In genomic region chr11:6026361-6026760, GRCm38 (mm10) we compare ENCODE assay signal across 9 mouse cellular contexts. TPM values are rescaled to one million over a fixed set of nuclear protein-coding genes. Genes with fewer than 3 reads are reported as not detected.
DNase-seq lines count a peak whose midpoint lies in the region; ATAC-seq and TF ChIP-seq lines count a peak whose summit lies in the region.
"Had no signal": no experiment of that assay in that cellular context is flagged by ENCODE, and none has a peak within 500 bp of the region (broad histone marks: within the 10 kb centered on the region; RNA-seq: fewer than 3 reads in every experiment).

No protein-coding gene starts in this region.

- ATAC-seq in forebrain, embryonic 13.5 days, result peak; percentile 34; the same call in 1 of the 2 replicates
- ATAC-seq in forebrain, embryonic 11.5 days (replicated peaks; ENCODE audit: low FRiP score), result no peak
- ATAC-seq in liver, embryonic 14.5 days (ENCODE audit: insufficient read depth), result no peak
- no peak for ATAC-seq in liver, embryonic 12.5 days

- no peaks in the 10 kb centered on the region for H3K27me3 ChIP-seq in forebrain, embryonic 13.5 days
- H3K27me3 ChIP-seq in forebrain, embryonic 11.5 days (ENCODE audit: control insufficient read depth, insufficient read depth, low read length), result no peaks in the 10 kb centered on the region
- H3K27me3 ChIP-seq in liver, embryonic 14.5 days (ENCODE audit: control insufficient read depth, insufficient read depth, low read length), result no peaks in the 10 kb centered on the region
- H3K27me3 ChIP-seq in liver, embryonic 12.5 days (replicated peaks), result no peaks in the 10 kb centered on the region; the same call in 1 of the 2 replicates
- H3K27me3 ChIP-seq: limb, embryonic 13.5 days had no signal

- H3K36me3 ChIP-seq in forebrain, embryonic 13.5 days (ENCODE audit: poor library complexity, severe bottlenecking), result no peaks in the 10 kb centered on the region
- H3K36me3 ChIP-seq in forebrain, embryonic 11.5 days (ENCODE audit: control insufficient read depth, insufficient read depth, low read length), result no peaks in the 10 kb centered on the region
- H3K36me3 ChIP-seq in liver, embryonic 14.5 days (replicated peaks; ENCODE audit: control insufficient read depth, insufficient read depth, low read depth), result no peaks in the 10 kb centered on the region
- H3K36me3 ChIP-seq in liver, embryonic 12.5 days, result no peaks in the 10 kb centered on the region
- H3K36me3 ChIP-seq: limb, embryonic 13.5 days had no signal

- H3K27ac ChIP-seq in forebrain, embryonic 13.5 days, result no peak overlapping the region
- no peak overlapping the region for H3K27ac ChIP-seq in forebrain, embryonic 11.5 days (ENCODE audit: low read depth, low read length)
- H3K27ac ChIP-seq in liver, embryonic 14.5 days, result no peak overlapping the region
- H3K27ac ChIP-seq in liver, embryonic 12.5 days, result no peak overlapping the region
- H3K27ac ChIP-seq: limb, embryonic 13.5 days had no signal

- H3K4me2 ChIP-seq in forebrain, embryonic 13.5 days, result no peak overlapping the region
- no peak overlapping the region for H3K4me2 ChIP-seq in forebrain, embryonic 11.5 days (ENCODE audit: low read depth, low read length, severe bottlenecking)
- H3K4me2 ChIP-seq in liver, embryonic 14.5 days (ENCODE audit: low read depth), result no peak overlapping the region
- H3K4me2 ChIP-seq in liver, embryonic 12.5 days, result no peak overlapping the region
- H3K4me2 ChIP-seq: limb, embryonic 13.5 days had no signal

- no peak for DNase-seq in forebrain, embryonic 11.5 days (ENCODE audit: low spot score)
- no peak for DNase-seq in liver, embryonic 14.5 days (ENCODE audit: low read depth in 3 of 3, low spot score in 3 of 3)
- peak; percentile 63 to 80 for DNase-seq in adrenal gland, postnatal 36 days
- peak; percentile 52 to 72 for DNase-seq in heart, postnatal 14 days
- DNase-seq in naive thymus-derived CD4-positive, alpha-beta T cell, adult 2 months (ENCODE audit: low read depth), result peak; percentile 72
- DNase-seq in embryo, embryonic 11 days, result no peak

- H3K4me3 ChIP-seq in forebrain, embryonic 13.5 days, result no peak overlapping the region
- no peak overlapping the region for H3K4me3 ChIP-seq in forebrain, embryonic 11.5 days (ENCODE audit: low read depth, low read length)
- H3K4me3 ChIP-seq in liver, embryonic 14.5 days (ENCODE audit: insufficient read depth in 1 of 2, low read depth in 2 of 2, low read length in 2 of 2), result no peak overlapping the region
- H3K4me3 ChIP-seq in liver, embryonic 12.5 days, result no peak overlapping the region
- H3K4me3 ChIP-seq: limb, embryonic 13.5 days had no signal

- peak; percentile 55 for TF ChIP-seq CTCF in liver, embryonic 14.5 days (IDR thresholded peaks at IDR 0.05; ENCODE audit: low read depth)

- H3K9ac ChIP-seq in forebrain, embryonic 13.5 days, result no peak overlapping the region
- H3K9ac ChIP-seq in forebrain, embryonic 11.5 days (ENCODE audit: low read length), result no peak overlapping the region
- no peak overlapping the region for H3K9ac ChIP-seq in liver, embryonic 14.5 days (replicated peaks)
- H3K9ac ChIP-seq in liver, embryonic 12.5 days, result no peak overlapping the region
- H3K9ac ChIP-seq: limb, embryonic 13.5 days had no signal

- H3K4me1 ChIP-seq in forebrain, embryonic 13.5 days, result peaks cover 10% of the 10 kb centered on the region; the same call in 1 of the 2 replicates
- H3K4me1 ChIP-seq in forebrain, embryonic 11.5 days (replicated peaks; ENCODE audit: control insufficient read depth, insufficient read depth, low read length), result no peaks in the 10 kb centered on the region
- H3K4me1 ChIP-seq in liver, embryonic 14.5 days (replicated peaks; ENCODE audit: control insufficient read depth in 2 of 2, insufficient read depth in 2 of 2, low read length in 1 of 2), result peaks cover 0 to 2% of the 10 kb centered on the region in 2 experiments; a peak in 1 of 4 replicates
- H3K4me1 ChIP-seq in liver, embryonic 12.5 days, result 0 out of 2 replicates have a peak, but pooled peaks cover 6% of the 10 kb centered on the region
- H3K4me1 ChIP-seq: limb, embryonic 13.5 days had no signal

- TF ChIP-seq EP300 in liver, embryonic 14.5 days (IDR thresholded peaks at IDR 0.05; ENCODE audit: low read depth), result no peak

- 74% methylated on average over 1 of the region's 1 CpGs for WGBS in forebrain, embryonic 13.5 days
- WGBS in forebrain, embryonic 11.5 days, result 70% methylated on average over 1 of the region's 1 CpGs
- WGBS in liver, embryonic 14.5 days (ENCODE audit: insufficient replicate concordance), result 42% methylated on average over 1 of the region's 1 CpGs
- 40% methylated on average over 1 of the region's 1 CpGs for WGBS in liver, embryonic 12.5 days (ENCODE audit: insufficient replicate concordance)

- intact Hi-C loops in heart, postnatal 14 days (cut with DNase I), result loop anchor here (1.0 kb wide), 1 partner anchor 30 kb away; no protein-coding TSS in a partner anchor

- no peaks in the 10 kb centered on the region for H3K9me3 ChIP-seq in forebrain, embryonic 13.5 days (replicated peaks)
- H3K9me3 ChIP-seq in forebrain, embryonic 11.5 days (ENCODE audit: control insufficient read depth, low read length), result no peaks in the 10 kb centered on the region
- H3K9me3 ChIP-seq in liver, embryonic 14.5 days (ENCODE audit: control insufficient read depth, low read length), result no peaks in the 10 kb centered on the region
- H3K9me3 ChIP-seq in liver, embryonic 12.5 days (replicated peaks), result no peaks in the 10 kb centered on the region
- H3K9me3 ChIP-seq: limb, embryonic 13.5 days had no signal

RNA-seq across cellular contexts. Expression of gene Camk2b, which starts 39.8 kb away (rescaled TPM):
- polyA plus RNA-seq in forebrain, embryonic 13.5 days (2015; fragmentation: Nextera tagmentation; extraction: Ambion mirVana), result 26.1 and 32.8 TPM in 2 replicates
- 1.0 and 1.8 TPM in 2 replicates for polyA plus RNA-seq in forebrain, embryonic 11.5 days (2014; fragmentation: Nextera tagmentation; extraction: Ambion mirVana)
- polyA plus RNA-seq in liver, embryonic 14.5 days (2012; rRNA removed), result 0.40 and 0.63 TPM in 2 replicates
- 0.40 and 0.55 TPM in 2 replicates for polyA plus RNA-seq in liver, embryonic 14.5 days (2014; fragmentation: Nextera tagmentation; extraction: Ambion mirVana)
- polyA plus RNA-seq in liver, embryonic 12.5 days (2016; fragmentation: Nextera tagmentation; extraction: Ambion mirVana), result 0.19 and 0.43 TPM in 2 replicates
- 10 to 100 TPM in 1 of 2 experiments, 1 to 10 TPM in 1; 7.8 to 14.5 TPM for total RNA-seq in adrenal gland, postnatal 36 days (2021)
- 1 to 10 TPM; 8.6 TPM for total RNA-seq in heart, postnatal 14 days (2021)

Comparison
In these comparisons a context has a peak if more than half of its experiments do, and no peak if none do; other contexts are left out.
1. DNase-seq: peak in adrenal gland, postnatal 36 days (2 of 2), heart, postnatal 14 days (2 of 2) and naive thymus-derived CD4-positive, alpha-beta T cell, adult 2 months (single experiment); none in forebrain, embryonic 11.5 days (single experiment), liver, embryonic 14.5 days (0 of 3) and embryo, embryonic 11 days (single experiment).